Comparison of ENCODE assay signal across 8 mouse cellular contexts in the genomic region with DNA sequence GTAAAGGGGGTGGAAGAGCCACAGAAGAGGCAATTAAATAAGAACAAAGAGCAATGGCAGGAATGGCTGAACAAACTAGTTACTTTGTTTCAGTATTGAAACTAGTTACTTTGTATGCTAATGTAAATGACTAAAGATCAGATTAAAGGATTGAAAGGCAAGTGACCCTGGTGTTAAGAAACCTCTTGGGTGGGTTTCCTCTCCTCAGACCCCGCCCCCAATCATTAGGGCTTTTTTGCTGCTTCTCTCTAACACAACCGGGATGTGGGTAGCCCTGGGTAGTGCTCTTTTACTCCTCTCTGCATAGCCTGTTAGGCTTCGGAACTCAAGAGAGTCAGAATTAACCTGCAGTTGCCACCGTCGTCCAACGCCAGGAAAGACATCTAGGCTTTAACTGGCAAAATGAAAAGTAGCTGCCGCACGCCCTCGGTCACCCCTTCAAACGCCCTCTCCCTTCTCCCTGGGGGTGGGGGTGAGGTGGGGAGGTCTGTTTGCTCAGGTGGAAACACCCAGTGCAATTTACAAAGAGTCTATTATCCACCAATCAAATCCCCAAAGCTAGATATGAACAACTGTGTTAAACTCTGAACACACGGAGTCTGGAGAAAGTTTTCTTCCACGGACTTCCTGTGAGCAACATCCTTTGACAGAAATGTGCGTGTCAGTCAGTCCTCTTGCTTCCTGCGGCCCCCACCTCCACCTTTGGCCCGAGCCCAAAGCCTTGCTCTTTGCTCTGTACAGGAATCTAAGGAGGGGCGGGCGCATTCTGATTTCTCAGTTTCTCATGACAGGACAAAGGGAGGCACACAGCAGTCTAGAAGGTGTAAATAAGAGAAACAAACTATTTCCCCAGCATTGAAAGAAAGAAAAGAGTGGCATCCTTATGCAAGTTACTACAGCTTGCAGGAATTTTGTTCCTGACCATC. TPM values are rescaled to one million over a fixed set of nuclear protein-coding genes. Genes with fewer than 3 reads are reported as not detected.
DNase-seq lines count a peak whose midpoint lies in the region; ATAC-seq and TF ChIP-seq lines count a peak whose summit lies in the region.

No protein-coding gene starts in this region.

- peaks cover 9% of the 10 kb centered on the region for H3K36me3 ChIP-seq in intestine, postnatal 0 days (ENCODE audit: control insufficient read depth, insufficient read depth)
- no peaks in the 10 kb centered on the region for H3K36me3 ChIP-seq in neural tube, embryonic 15.5 days

- DNase-seq in 3134 (ENCODE audit: extremely low read depth, insufficient read length, low spot score): peak; percentile 75
- peak; percentile 15 for DNase-seq in MN1 (ENCODE audit: low spot score)
- DNase-seq in heart, adult 18-20 months: peak; percentile 77 to 81
- peak; percentile 67 for DNase-seq in lung, adult 2 months
- DNase-seq in yolk sac, embryonic 10.5 days (ENCODE audit: low spot score): peak; percentile 79

- no peaks in the 10 kb centered on the region for H3K4me1 ChIP-seq in cortical plate, adult 2 months (ENCODE audit: control insufficient read depth, insufficient read depth, low read length)
- H3K4me1 ChIP-seq in intestine, postnatal 0 days (replicated peaks; ENCODE audit: control insufficient read depth, insufficient read depth, low read length): 0 out of 2 replicates have a peak, but pooled peaks cover 3% of the 10 kb centered on the region
- H3K4me1 ChIP-seq in lung, adult 2 months (ENCODE audit: control insufficient read depth, insufficient read depth, low read length): peaks cover 6% of the 10 kb centered on the region
- H3K4me1 ChIP-seq in neural tube, embryonic 15.5 days: peaks cover 17% of the 10 kb centered on the region

- no peaks in the 10 kb centered on the region for H3K27me3 ChIP-seq in intestine, postnatal 0 days (replicated peaks; ENCODE audit: control insufficient read depth, insufficient read depth, low read length)
- H3K27me3 ChIP-seq in neural tube, embryonic 15.5 days (replicated peaks): no peaks in the 10 kb centered on the region

- H3K4me3 ChIP-seq in cortical plate, adult 2 months (ENCODE audit: insufficient read depth, low read length): peak overlapping the region; percentile 51
- H3K4me3 ChIP-seq in intestine, postnatal 0 days (ENCODE audit: low read depth, low read length): peak overlapping the region; percentile 76
- H3K4me3 ChIP-seq in lung, adult 2 months (replicated peaks; ENCODE audit: extremely low read depth, low read depth, low read length): peak overlapping the region; percentile 92
- H3K4me3 ChIP-seq in neural tube, embryonic 15.5 days (replicated peaks): peak overlapping the region; percentile 47

- ATAC-seq in intestine, postnatal 0 days: peak; percentile 80
- peak; percentile 45; the same call in 1 of the 2 replicates for ATAC-seq in neural tube, embryonic 15.5 days (ENCODE audit: low FRiP score)

- H3K27ac ChIP-seq in cortical plate, adult 2 months (ENCODE audit: insufficient read depth, low read length): no peak overlapping the region
- peak overlapping the region; percentile 90 for H3K27ac ChIP-seq in intestine, postnatal 0 days (ENCODE audit: low read depth, low read length)
- H3K27ac ChIP-seq in neural tube, embryonic 15.5 days (replicated peaks): 0 out of 2 replicates have a peak overlapping the region, but pooled peaks have one; percentile 45

- H3K9me3 ChIP-seq in intestine, postnatal 0 days (ENCODE audit: control insufficient read depth): no peaks in the 10 kb centered on the region
- no peaks in the 10 kb centered on the region for H3K9me3 ChIP-seq in neural tube, embryonic 15.5 days (replicated peaks)

- no peak for TF ChIP-seq CTCF in cortical plate, adult 2 months (IDR thresholded peaks at IDR 0.05; ENCODE audit: extremely low read depth, insufficient read depth, low read length)
- no peak for TF ChIP-seq CTCF in intestine, postnatal 0 days (IDR thresholded peaks at IDR 0.05; ENCODE audit: low read depth)
- no peak for TF ChIP-seq CTCF in lung, adult 2 months (IDR thresholded peaks at IDR 0.05; ENCODE audit: insufficient read depth, low read length)

- peak overlapping the region; percentile 91 for H3K4me2 ChIP-seq in intestine, postnatal 0 days (replicated peaks; ENCODE audit: low read depth)
- H3K4me2 ChIP-seq in neural tube, embryonic 15.5 days: peak overlapping the region; percentile 77

- peak overlapping the region; percentile 68 for H3K9ac ChIP-seq in intestine, postnatal 0 days (ENCODE audit: low read depth, low read length)
- H3K9ac ChIP-seq in neural tube, embryonic 15.5 days (replicated peaks): peak overlapping the region; percentile 50

- no peak for TF ChIP-seq POLR2A in cortical plate, adult 2 months (IDR thresholded peaks at IDR 0.05; ENCODE audit: extremely low read depth, insufficient read depth, low read length)
- no peak for TF ChIP-seq POLR2A in lung, adult 2 months (IDR thresholded peaks at IDR 0.05; ENCODE audit: borderline replicate concordance, extremely low read depth, low read depth, low read length)

- 2% methylated on average over 17 of the region's 17 CpGs for WGBS in intestine, postnatal 0 days
- 1% methylated on average over 17 of the region's 17 CpGs for WGBS in lung, adult 2 months
- WGBS in neural tube, embryonic 15.5 days: 2% methylated on average over 17 of the region's 17 CpGs

RNA-seq across cellular contexts. Expression of a gene that starts 0.9 kb away (rescaled TPM):
- 4.6 and 5.3 TPM in 2 replicates for polyA plus RNA-seq in cortical plate, adult 2 months (2012; rRNA removed)
- 1 to 10 TPM; 7.6 to 8.5 TPM for total RNA-seq in heart, adult 18-20 months (2021)
- polyA plus RNA-seq in intestine, postnatal 0 days (2015; fragmentation: Nextera tagmentation; extraction: Ambion mirVana): 18.0 and 19.3 TPM in 2 replicates
- polyA plus RNA-seq in lung, adult 2 months (2012; rRNA removed): 14.0 and 21.8 TPM in 2 replicates
- 4.5 and 8.9 TPM in 2 replicates for polyA plus RNA-seq in neural tube, embryonic 15.5 days (2015; fragmentation: Nextera tagmentation; extraction: Ambion mirVana)

RNA-seq across cellular contexts. Expression of a gene that starts 30.6 kb away (rescaled TPM):
- polyA plus RNA-seq in cortical plate, adult 2 months (2012; rRNA removed): 6.0 and 6.8 TPM in 2 replicates
- 10 to 100 TPM; 38.5 to 43.6 TPM for total RNA-seq in heart, adult 18-20 months (2021)
- 35.4 and 42.9 TPM in 2 replicates for polyA plus RNA-seq in intestine, postnatal 0 days (2015; fragmentation: Nextera tagmentation; extraction: Ambion mirVana)
- 15.2 and 22.2 TPM in 2 replicates for polyA plus RNA-seq in lung, adult 2 months (2012; rRNA removed)
- polyA plus RNA-seq in neural tube, embryonic 15.5 days (2015; fragmentation: Nextera tagmentation; extraction: Ambion mirVana): 18.6 and 18.9 TPM in 2 replicates

RNA-seq across cellular contexts. Expression of a gene that starts 30.9 kb away (rescaled TPM):
- 10.1 and 10.7 TPM in 2 replicates for polyA plus RNA-seq in cortical plate, adult 2 months (2012; rRNA removed)
- 10 to 100 TPM in 1 of 2 experiments, 1 to 10 TPM in 1; 9.6 to 10.0 TPM for total RNA-seq in heart, adult 18-20 months (2021)
- polyA plus RNA-seq in intestine, postnatal 0 days (2015; fragmentation: Nextera tagmentation; extraction: Ambion mirVana): 18.3 and 19.8 TPM in 2 replicates
- polyA plus RNA-seq in lung, adult 2 months (2012; rRNA removed): 4.0 and 5.3 TPM in 2 replicates
- 30.0 and 32.4 TPM in 2 replicates for polyA plus RNA-seq in neural tube, embryonic 15.5 days (2015; fragmentation: Nextera tagmentation; extraction: Ambion mirVana)

RNA-seq across cellular contexts. Expression of a gene that starts 40.5 kb away (rescaled TPM):
- polyA plus RNA-seq in cortical plate, adult 2 months (2012; rRNA removed): 163 and 168 TPM in 2 replicates
- total RNA-seq in heart, adult 18-20 months (2021): 100 to 1,000 TPM; 498 to 550 TPM
- 370 and 403 TPM in 2 replicates for polyA plus RNA-seq in intestine, postnatal 0 days (2015; fragmentation: Nextera tagmentation; extraction: Ambion mirVana)
- polyA plus RNA-seq in lung, adult 2 months (2012; rRNA removed): 58.8 and 59.3 TPM in 2 replicates
- 380 and 437 TPM in 2 replicates for polyA plus RNA-seq in neural tube, embryonic 15.5 days (2015; fragmentation: Nextera tagmentation; extraction: Ambion mirVana)

Comparison
In these comparisons a context has a peak if more than half of its experiments do, and no peak if none do; other contexts are left out.
1. DNase-seq: peak in every context shown above with its lines; median percentile 79 in heart, adult 18-20 months; 79 in yolk sac, embryonic 10.5 days; 75 in 3134; 67 in lung, adult 2 months; 15 in MN1.